Mouse (Mus musculus): ENCODE measurements at regions not wholly inside any gene's neighbourhood (a gene's known extent, or its start where the extent isn't known, plus 50 kb on each side); places are given as distances from the start of the nearest gene placed in this dataset.
"Not testable (repeated sequence)": the region's sequence is repeated elsewhere in the genome, so short reads cannot be mapped to it uniquely, and the experiment has no call there.

DNA sequence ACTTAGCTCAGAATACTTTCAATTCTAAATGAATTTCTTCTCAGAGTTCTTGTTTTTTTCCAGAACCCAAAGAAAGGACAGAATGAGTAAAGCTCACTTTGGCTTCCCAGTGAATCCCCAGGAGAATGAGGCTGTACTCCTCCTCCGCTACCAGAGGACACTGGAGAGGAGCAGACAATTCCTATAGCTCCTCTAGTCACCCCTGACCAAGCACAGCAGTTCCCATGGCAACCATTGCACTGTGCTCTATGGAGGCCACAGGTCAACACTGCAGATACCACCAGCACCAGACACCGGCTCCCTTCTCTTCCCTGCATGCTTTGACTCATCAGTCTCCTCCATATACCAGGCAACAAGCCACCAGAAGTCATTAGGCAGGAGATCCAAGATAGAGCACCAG, 447.6 kb upstream of the Arid1b start:
- DNase-seq (ENCODE audit: low spot score in 2 of 2) = no peak

GRCm38 (mm10) chr17:4553026-4553425, 441.1 kb upstream of the Arid1b start:
- not testable (repeated sequence) for DNase-seq (ENCODE audit: low spot score in 2 of 2)

GRCm38 (mm10) chr17:4563641-4564040, 430.5 kb upstream of the Arid1b start:
- DNase-seq (ENCODE audit: low spot score in 2 of 2) = no peak

DNA sequence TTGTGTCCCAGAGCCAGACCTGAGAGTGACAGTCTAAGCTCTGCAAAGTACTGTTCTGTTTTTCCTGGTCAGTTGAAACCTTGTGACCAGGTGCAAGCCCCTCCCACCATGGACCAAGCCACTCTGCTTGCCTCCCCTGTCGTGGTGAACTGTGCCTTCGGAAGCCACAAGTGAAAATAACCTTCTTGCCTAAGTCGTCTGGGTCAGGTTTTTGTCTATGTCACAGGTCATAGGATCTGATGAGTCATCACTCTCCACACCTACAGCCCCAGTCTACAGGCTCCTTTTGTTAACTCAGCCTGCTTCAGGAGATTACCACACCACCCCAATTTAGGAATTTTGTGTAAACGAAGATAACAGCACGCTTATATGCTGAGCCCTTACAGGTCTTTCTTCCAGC, 417.2 kb upstream of the Arid1b start:
- DNase-seq (ENCODE audit: low spot score in 2 of 2) = no peak

GRCm38 (mm10) chr17:4581851-4582250, 412.3 kb upstream of the Arid1b start:
- no peak for DNase-seq (ENCODE audit: low spot score in 2 of 2)

DNA sequence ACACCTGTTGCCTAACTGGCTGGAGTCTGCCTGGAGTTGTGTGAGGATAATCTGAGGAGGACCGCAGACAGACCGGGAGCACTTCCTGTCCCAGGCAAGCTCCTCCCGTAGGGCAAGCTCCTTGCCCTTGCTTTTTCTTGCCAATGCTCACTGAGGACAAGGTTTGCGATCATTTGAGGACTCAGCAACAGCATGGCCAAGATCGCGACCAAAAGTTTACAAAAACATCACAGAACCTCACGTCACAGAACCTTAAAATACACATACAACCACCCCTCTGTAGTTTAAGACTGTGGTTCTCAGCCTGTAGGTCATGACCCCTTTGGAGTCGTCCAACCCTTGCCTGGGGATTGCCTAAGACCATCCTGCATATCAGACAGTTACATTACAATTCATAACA, 383.7 kb upstream of the Arid1b start:
- no peak for DNase-seq (ENCODE audit: low spot score in 2 of 2)

GRCm38 (mm10) chr17:4610993-4611392, 383.1 kb upstream of the Arid1b start:
- no peak for DNase-seq (ENCODE audit: low spot score in 2 of 2)

DNA sequence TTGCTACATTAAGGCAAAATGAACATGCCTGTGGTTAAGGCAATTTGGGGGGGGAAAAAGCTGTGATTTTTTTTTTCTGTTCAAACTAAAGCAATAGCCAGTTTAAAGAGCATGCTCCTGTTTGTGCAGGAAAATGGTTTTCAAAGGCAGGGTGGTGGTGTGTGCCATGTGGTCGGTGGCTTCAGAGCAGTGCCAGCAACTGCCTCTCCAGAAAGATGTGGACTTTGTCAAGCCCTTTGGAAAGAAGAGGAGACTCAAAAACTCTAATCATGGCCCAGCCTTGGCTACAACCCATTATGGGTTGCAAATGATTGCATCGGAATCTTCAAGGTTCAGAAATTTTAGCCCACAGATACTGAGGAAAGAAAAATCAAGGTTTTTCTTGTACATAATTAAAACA, 382.4 kb upstream of the Arid1b start:
- no peak for DNase-seq (ENCODE audit: low spot score in 2 of 2)

GRCm38 (mm10) chr17:4612136-4612535, 382.0 kb upstream of the Arid1b start:
- no peak for DNase-seq (ENCODE audit: low spot score in 2 of 2)

GRCm38 (mm10) chr17:4612741-4613140, 381.4 kb upstream of the Arid1b start:
- DNase-seq (ENCODE audit: low spot score in 2 of 2) = no peak

GRCm38 (mm10) chr17:4620361-4620760, 373.8 kb upstream of the Arid1b start:
- DNase-seq (ENCODE audit: low spot score in 2 of 2) = no peak

- not testable (repeated sequence) for DNase-seq (ENCODE audit: low spot score in 2 of 2)
Observed at GRCm38 (mm10) chr17:4626126-4626525, 368.0 kb upstream of the Arid1b start.

DNA sequence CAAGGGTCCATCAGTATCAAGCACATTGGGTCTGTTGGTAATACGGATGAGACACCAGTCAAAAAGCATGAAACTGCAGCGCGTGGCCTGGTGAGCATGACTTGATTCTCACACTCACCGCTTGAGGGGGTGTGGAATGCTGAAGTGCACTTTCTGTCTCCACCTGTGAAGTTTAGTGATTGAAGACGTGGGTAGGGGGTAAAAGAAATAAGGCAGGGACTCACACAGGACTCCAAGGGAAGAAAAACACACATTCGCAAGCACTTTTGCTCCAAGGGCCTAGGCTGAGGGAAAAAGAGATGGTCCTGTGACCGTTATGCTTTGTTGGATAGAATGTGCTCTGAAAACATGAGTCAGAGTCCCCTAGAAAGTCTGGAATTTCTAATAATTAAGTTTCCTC, 366.6 kb upstream of the Arid1b start:
- no peak for DNase-seq (ENCODE audit: low spot score in 2 of 2)

GRCm38 (mm10) chr17:4631122-4631521, 363.0 kb upstream of the Arid1b start:
- DNase-seq (ENCODE audit: low spot score in 2 of 2) = no peak

DNA sequence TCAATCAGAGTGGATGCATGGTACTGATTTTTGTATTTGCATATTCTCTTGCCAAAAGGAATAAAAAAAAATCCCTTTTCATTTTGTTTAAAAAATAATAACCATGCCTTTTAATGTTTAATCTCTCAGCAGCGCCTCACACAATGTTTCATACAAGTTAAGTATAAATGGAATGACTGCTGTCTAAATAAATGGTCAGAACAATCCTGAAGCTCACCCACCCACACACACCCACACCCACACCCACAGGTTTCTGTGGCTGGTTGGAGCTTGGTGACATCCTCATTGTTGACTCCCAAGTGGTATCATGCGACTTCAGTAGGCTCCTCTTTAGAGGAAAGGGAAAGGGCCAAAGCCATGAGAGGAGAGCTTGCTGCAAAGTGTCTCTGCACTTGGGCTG, 361.6 kb upstream of the Arid1b start:
- no peak for DNase-seq (ENCODE audit: low spot score in 2 of 2)

GRCm38 (mm10) chr17:4633771-4634170, 360.4 kb upstream of the Arid1b start:
- DNase-seq (ENCODE audit: low spot score in 2 of 2) = no peak

- DNase-seq (ENCODE audit: low spot score in 2 of 2) = no peak
Observed at GRCm38 (mm10) chr17:4636796-4637353, 357.3 kb upstream of the Arid1b start.

DNA sequence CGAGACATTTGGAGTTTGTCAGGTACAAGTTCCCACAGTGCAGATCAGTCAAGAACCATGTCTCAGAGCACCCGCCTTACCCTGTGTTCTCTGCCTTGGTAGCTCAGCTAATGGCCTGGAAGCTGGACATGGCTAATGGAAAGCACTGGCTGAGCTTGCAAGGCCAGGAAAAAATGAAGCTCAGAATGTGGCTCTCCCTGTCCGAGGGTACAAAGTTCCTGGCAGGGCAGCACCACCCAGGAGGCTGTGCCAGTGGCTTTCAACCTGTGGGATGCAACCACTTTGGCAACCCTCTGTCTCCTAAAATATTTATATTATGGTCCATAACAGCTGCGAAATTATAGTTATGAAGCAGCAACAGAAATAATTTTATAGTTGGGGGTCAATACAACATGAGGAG, 354.6 kb upstream of the Arid1b start:
- DNase-seq (ENCODE audit: low spot score in 2 of 2) = no peak

GRCm38 (mm10) chr17:4640555-4640954, 353.6 kb upstream of the Arid1b start:
- no peak for DNase-seq (ENCODE audit: low spot score in 2 of 2)

- no peak for DNase-seq (ENCODE audit: low spot score in 2 of 2)
Observed at GRCm38 (mm10) chr17:4641166-4641565, 353.0 kb upstream of the Arid1b start.

- DNase-seq (ENCODE audit: low spot score in 2 of 2) = no peak
Observed at GRCm38 (mm10) chr17:4642046-4642445, 352.1 kb upstream of the Arid1b start.

DNA sequence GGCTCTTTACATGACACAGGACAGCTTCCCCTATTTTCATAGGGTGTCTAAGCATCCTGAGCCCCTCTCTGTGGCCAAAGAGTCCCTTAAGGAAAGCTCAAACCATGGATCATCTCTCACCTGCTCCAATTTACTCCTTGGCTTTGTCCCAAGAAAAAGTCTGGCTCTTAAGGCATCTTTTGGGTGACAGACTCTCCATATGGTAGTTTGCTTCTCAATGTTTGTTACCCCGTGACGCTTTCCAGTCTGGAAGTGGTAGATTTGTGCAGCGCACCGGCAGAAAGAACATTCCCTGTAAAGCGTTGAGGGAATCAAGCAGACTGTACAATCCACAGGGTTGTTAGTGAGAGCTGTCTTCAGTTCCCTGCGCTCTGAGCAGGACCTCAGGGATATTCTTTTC, 350.8 kb upstream of the Arid1b start:
- DNase-seq (ENCODE audit: low spot score in 2 of 2) = no peak

DNA sequence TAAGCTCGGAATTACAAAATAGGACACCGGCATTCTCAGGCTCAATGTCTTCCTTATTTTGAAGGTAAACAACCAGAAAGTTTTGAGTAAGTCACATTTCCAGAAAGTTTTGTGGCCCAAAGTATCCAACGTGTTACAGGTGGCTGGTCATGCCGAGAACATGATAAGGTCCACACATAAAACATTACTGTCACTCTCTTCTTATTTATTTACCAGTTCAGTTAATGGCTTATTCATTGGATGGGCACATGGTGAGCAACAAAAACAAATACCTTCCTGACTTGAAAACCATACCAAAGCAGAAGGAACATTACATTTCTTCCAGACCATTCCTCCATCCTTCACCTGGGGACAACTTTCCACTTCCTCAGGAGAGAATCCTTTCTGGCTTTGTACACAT, 345.5 kb upstream of the Arid1b start:
- DNase-seq (ENCODE audit: low spot score in 2 of 2) = no peak

DNA sequence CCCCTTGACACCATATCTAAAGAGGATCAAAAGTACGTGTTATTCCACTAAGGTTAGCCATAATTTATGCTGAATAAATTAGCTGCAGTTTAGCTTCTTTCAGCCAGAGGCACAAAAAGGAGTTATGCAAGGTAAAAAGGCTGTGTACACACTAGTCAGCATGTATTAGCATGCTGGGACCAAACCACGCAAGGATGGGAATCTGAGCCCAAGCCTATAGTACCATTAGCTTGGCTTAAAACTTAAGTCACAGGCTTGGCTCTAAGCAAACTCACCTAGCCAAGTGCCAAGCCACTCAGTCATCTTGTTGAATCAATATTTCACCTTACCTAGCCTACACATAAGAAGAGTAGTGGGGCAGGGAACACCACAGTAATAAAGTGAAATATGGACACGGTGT, 339.9 kb upstream of the Arid1b start:
- no peak for DNase-seq (ENCODE audit: low spot score in 2 of 2)

GRCm38 (mm10) chr17:4661996-4662395, 332.1 kb upstream of the Arid1b start:
- no peak for DNase-seq (ENCODE audit: low spot score in 2 of 2)
